Mouse (Mus musculus) cortical plate, adult 2 months (tissue): Measurements from ENCODE around the gene Vmn1r52.
"Not testable (repeated sequence)": the region's sequence is repeated elsewhere in the genome, so short reads cannot be mapped to it uniquely, and the experiment has no call there.

Experiments
- CTCF ChIP-seq: fragments of 200-500 bp; IDR thresholded peaks from 2 replicates; pipeline ENCODE4 v1.5.1; 2011; ENCODE audit warnings: mild to moderate bottlenecking, control low read depth, low read length; ENCODE audit not compliant: insufficient read depth; ENCODE audit errors: extremely low read depth
- POLR2A ChIP-seq: fragments of 200-500 bp; IDR thresholded peaks from 2 replicates; pipeline ENCODE4 v1.6.1; 2011; ENCODE audit warnings: mild to moderate bottlenecking, low read length, control low read depth; ENCODE audit not compliant: insufficient read depth; ENCODE audit errors: extremely low read depth

- not testable (repeated sequence) for TF ChIP-seq CTCF, POLR2A
Observed at GRCm38 (mm10) chr6:90202493-90202892, 27.9 kb downstream of the Vmn1r52 start, which contains the start of gene V1ra8.
